Mouse (Mus musculus): ENCODE results near the gene Edem3.

Edem3 gene

DNA sequence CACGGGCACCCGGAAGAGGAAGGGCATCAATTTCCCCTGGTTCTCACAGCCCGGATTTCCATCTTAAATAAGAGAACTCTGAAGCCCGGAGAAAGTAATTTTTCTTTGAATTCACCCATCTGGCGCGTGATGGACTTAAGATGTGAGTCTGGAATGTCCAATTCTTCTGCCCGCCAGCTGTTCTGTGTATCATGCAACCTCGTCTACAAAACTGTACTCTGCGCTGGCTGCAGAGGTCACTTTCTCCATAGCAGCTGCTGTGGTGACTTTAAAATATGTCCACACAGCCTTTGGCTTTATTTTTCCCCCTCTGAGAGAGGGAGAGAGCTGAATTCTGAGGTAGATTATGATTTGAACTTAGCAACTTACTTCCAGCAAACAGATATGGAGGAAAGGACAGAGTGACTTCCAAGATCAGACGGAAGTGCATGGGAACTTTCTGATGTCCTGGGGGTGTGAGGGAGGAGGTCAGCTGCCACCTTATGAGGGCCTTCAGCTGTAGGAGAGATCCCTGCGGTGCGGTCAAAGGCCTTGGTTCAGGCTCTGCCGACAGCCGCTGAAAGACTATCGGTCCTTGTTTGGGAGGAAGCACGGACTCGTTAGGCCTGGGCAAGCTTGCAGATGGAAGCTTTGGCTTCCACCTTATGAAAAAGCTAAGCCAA is 108.1 kb downstream of the Edem3 start:
- DNase-seq (ENCODE audit: low read depth, low spot score): no peak

DNA sequence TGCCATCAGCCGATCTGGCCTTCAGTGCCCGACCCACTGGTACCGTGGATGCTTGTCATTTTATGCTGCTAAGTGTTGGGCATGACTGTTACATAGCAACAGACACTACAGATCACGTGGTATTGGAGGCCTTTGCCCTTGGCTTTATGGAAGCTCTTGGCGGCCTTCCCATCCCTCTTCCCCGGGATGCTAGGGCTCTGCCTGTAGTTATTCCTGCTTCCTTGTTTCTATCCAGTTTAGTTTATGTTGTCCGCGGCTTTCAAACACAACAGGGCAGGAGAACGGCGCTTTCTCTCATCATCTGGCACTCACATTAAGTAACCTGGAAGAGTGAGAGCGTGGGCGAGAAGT is 108.6 kb downstream of the Edem3 start:
- DNase-seq (ENCODE audit: low read depth, low spot score): no peak

- no peak for DNase-seq (ENCODE audit: low read depth, low spot score)
Observed at GRCm38 (mm10) chr1:151864326-151864725, 109.2 kb downstream of the Edem3 start.
